Mouse (Mus musculus) CH12.LX (cell line): ENCODE data around the gene Bmp8a. TPM values are rescaled to one million over a fixed set of nuclear protein-coding genes. Genes with fewer than 3 reads are reported as not detected.
"Not testable (repeated sequence)": the region's sequence is repeated elsewhere in the genome, so short reads cannot be mapped to it uniquely, and the experiment has no call there.

Experiments
- DNase-seq: peaks from one replicate; pipeline ENCODE4 v3.0.0-alpha.2; 2013; ENCODE audit errors: extremely low read depth
- H3K27ac ChIP-seq: 2 replicates; pipeline ENCODE4 v1.5.1; 2012; ENCODE audit warnings: low read depth, mild to moderate bottlenecking, control low read depth, moderate library complexity; ENCODE audit not compliant: insufficient read depth
- H3K27me3 ChIP-seq: replicated peaks from 2 replicates; pipeline ENCODE3; 2012; ENCODE audit warnings: inconsistent platforms
- H3K36me3 ChIP-seq, 2 experiments: replicated peaks in 1 of 2; 2 replicates each; pipeline versions ENCODE3 to v1.6.1; 2012; ENCODE audit warnings: inconsistent platforms in 1 of 2, low read length in 1 of 2, mild to moderate bottlenecking in 1 of 2, mixed read lengths in 1 of 2, moderate library complexity in 1 of 2; ENCODE audit not compliant: control insufficient read depth in 1 of 2, insufficient read depth in 1 of 2
- H3K4me1 ChIP-seq, 2 experiments: 2 replicates each; pipeline ENCODE4 v1.6.1; 2012; ENCODE audit warnings: inconsistent platforms in 1 of 2, moderate library complexity in 1 of 2; ENCODE audit not compliant: insufficient read depth in 2 of 2, control insufficient read depth in 1 of 2
- H3K4me2 ChIP-seq: 2 replicates; pipeline ENCODE4 v1.6.1; 2012; ENCODE audit warnings: low read depth, mild to moderate bottlenecking, control low read depth; ENCODE audit not compliant: poor library complexity, insufficient read depth, severe bottlenecking
- H3K4me3 ChIP-seq, 3 experiments: fragments of 150-350 bp in 1 of 3; sonication (generic) in 1 of 3; replicated peaks in 1 of 3; 2 replicates each; pipeline versions ENCODE3 to v1.5.1; 2011 to 2012; ENCODE audit warnings: low read depth in 2 of 3, low read length in 2 of 3, mild to moderate bottlenecking in 2 of 3, moderate library complexity in 2 of 3, control low read depth in 1 of 3, improper control_type of control experiment in 1 of 3, inconsistent platforms in 1 of 3, mixed read lengths in 1 of 3; ENCODE audit not compliant: poor library complexity in 1 of 3
- H3K79me2 ChIP-seq: replicated peaks from 2 replicates; pipeline ENCODE4 v1.6.1; 2012; ENCODE audit warnings: mild to moderate bottlenecking, moderate library complexity; ENCODE audit not compliant: control insufficient read depth, poor library complexity, insufficient read depth, severe bottlenecking; ENCODE audit errors: extremely low read depth
- H3K9ac ChIP-seq: 2 replicates; pipeline ENCODE4 v1.6.1; 2012; ENCODE audit warnings: low read depth, mild to moderate bottlenecking, control low read depth, moderate library complexity; ENCODE audit not compliant: insufficient read depth
- H3K9me3 ChIP-seq: replicated peaks from 2 replicates; pipeline ENCODE3; 2012; ENCODE audit warnings: low read length, inconsistent platforms, mixed read lengths
- CTCF ChIP-seq, 2 experiments: IDR thresholded peaks in 1 of 2; conservative IDR thresholded peaks in 1 of 2; 2 replicates each; pipeline ENCODE4 v1.5.1; 2011 to 2012; ENCODE audit warnings: low read depth in 2 of 2, low read length in 2 of 2, improper control_type of control experiment in 1 of 2, inconsistent platforms in 1 of 2, mild to moderate bottlenecking in 1 of 2, moderate library complexity in 1 of 2
- ELF1 ChIP-seq: IDR thresholded peaks from 2 replicates; pipeline ENCODE4 v1.6.1; 2014; ENCODE audit warnings: low read depth, mild to moderate bottlenecking, inconsistent platforms, low read length, improper control_type of control experiment
- EP300 ChIP-seq: IDR thresholded peaks from 2 replicates; pipeline ENCODE4 v1.6.1; 2011; ENCODE audit warnings: low read length, improper control_type of control experiment
- ETS1 ChIP-seq: conservative IDR thresholded peaks from 2 replicates; pipeline ENCODE4 v1.6.1; 2012; ENCODE audit warnings: low read depth, mild to moderate bottlenecking, inconsistent platforms, low read length, improper control_type of control experiment, moderate library complexity
- GABPA ChIP-seq: IDR thresholded peaks from 2 replicates; pipeline ENCODE4 v1.6.1; 2012; ENCODE audit warnings: low read depth, low read length, improper control_type of control experiment, inconsistent platforms; ENCODE audit not compliant: insufficient replicate concordance
- MAX ChIP-seq: IDR thresholded peaks from 2 replicates; pipeline ENCODE4 v1.6.1; 2011; ENCODE audit warnings: low read length, improper control_type of control experiment
- MXI1 ChIP-seq: IDR thresholded peaks from 2 replicates; pipeline ENCODE4 v1.6.1; 2011; ENCODE audit warnings: mild to moderate bottlenecking, low read depth, low read length, improper control_type of control experiment
- NELFE ChIP-seq: IDR thresholded peaks from 2 replicates; pipeline ENCODE4 v1.6.1; 2011; ENCODE audit warnings: low read depth, low read length, improper control_type of control experiment
- POLR2AphosphoS2 ChIP-seq: IDR thresholded peaks from 2 replicates; pipeline ENCODE4 v1.6.1; 2011; ENCODE audit warnings: low read depth, low read length, improper control_type of control experiment
- RAD21 ChIP-seq: IDR thresholded peaks from 2 replicates; pipeline ENCODE4 v1.6.1; 2011; ENCODE audit warnings: low read depth, mild to moderate bottlenecking, low read length, improper control_type of control experiment, moderate library complexity
- SMC3 ChIP-seq: IDR thresholded peaks from 2 replicates; pipeline ENCODE4 v1.6.1; 2011; ENCODE audit warnings: low read depth, low read length, improper control_type of control experiment
- USF2 ChIP-seq: conservative IDR thresholded peaks from 2 replicates; pipeline ENCODE4 v1.6.1; 2011; ENCODE audit warnings: low read depth, low read length, improper control_type of control experiment
- dilution Hi-C: fragments of 300-500 bp; cut with MboI; formaldehyde crosslinking; loops from 2 replicates; pipeline ENCODE4 v1.14.3; 2020; ENCODE audit warnings: low sequenced_read_pairs; ENCODE audit not compliant: extremely low pct_unique_long_range_greater_than_20kb, extremely low pct_ligation_motif_present
- in situ Hi-C: fragments of 300-500 bp; cut with MboI; formaldehyde crosslinking; loops from 3 replicates; pipeline ENCODE4 v1.14.3; 2019; ENCODE audit warnings: low sequenced_read_pairs, low pct_ligation_motif_present, low pct_unique_long_range_greater_than_20kb, mixed read lengths
- polyA plus RNA-seq: library from polyadenylated mRNA; unstranded; fragments of >175 nt; gene quantifications from 2 replicates; pipeline ENCODE4 v1.2.1, GENCODE M21; 2012; ENCODE audit warnings: low read depth; ENCODE audit not compliant: insufficient read length
- total RNA-seq, 2 experiments: library from RNA; depleted of rRNA; stranded (reverse); fragments of 300-350 nt in 1 of 2; fragments of >200 nt in 1 of 2; gene quantifications; 2 replicates each; pipeline ENCODE4 v1.2.3; 2012 to 2014

The Bmp8a gene
- total and polyA plus RNA-seq, 3 experiments: 0.30 to 0.76 (median 0.68) TPM

GRCm38 (mm10) chr4:123334177-123334576, 8.9 kb downstream of the Bmp8a start:
- Histone ChIP-seq H3K27me3 (no peaks in the 10 kb centered on the region), H3K9ac (no peak overlapping the region), H3K9me3 (peaks cover 8% of the 10 kb centered on the region), H3K4me3 (no peak overlapping the region), H3K4me2 (no peak overlapping the region), H3K27ac (no peak overlapping the region), H3K79me2 (no peaks in the 10 kb centered on the region), H3K36me3 (peaks cover 0 to 2% of the 10 kb centered on the region in 2 experiments), H3K4me1 (peaks cover 3 to 15% of the 10 kb centered on the region in 2 experiments; a peak in 2 of 4 replicates)
- TF ChIP-seq POLR2AphosphoS2 (no peak), RAD21 (no peak), SMC3 (no peak), ELF1 (no peak), NELFE (no peak), ETS1 (no peak), USF2 (no peak)
- in situ Hi-C loops (no loop called here), dilution Hi-C loops (no loop called here)
- DNase-seq: no peak

- in situ Hi-C loops (no loop called here), dilution Hi-C loops (no loop called here)
- TF ChIP-seq MAX: no peak
- TF ChIP-seq MXI1: no peak
- TF ChIP-seq CTCF (conservative IDR thresholded peaks at IDR 0.05 in 1 of 2, IDR thresholded peaks at IDR 0.05 in 1 of 2; ENCODE audit: low read depth in 2 of 2, low read length in 2 of 2): peak in 1 of 2 experiments; percentile 12; a peak in 1 of 4 replicates
- no peak for TF ChIP-seq GABPA
- TF ChIP-seq EP300: no peak
These were observed 9.9 kb downstream of the Bmp8a start for GRCm38 (mm10) chr4:123333151-123333550.

GRCm38 (mm10) chr4:123331961-123332360, 11.1 kb downstream of the Bmp8a start:
- DNase-seq, H3K9me3 ChIP-seq, H3K4me2 ChIP-seq, H3K9ac ChIP-seq, H3K36me3 ChIP-seq, H3K27ac ChIP-seq, H3K27me3 ChIP-seq, H3K4me1 ChIP-seq, H3K4me3 ChIP-seq, in situ Hi-C loops, H3K79me2 ChIP-seq, dilution Hi-C loops: not testable (repeated sequence)

More at GRCm38 (mm10) chr4:123333151-123333550, 9.9 kb downstream of the Bmp8a start:
- Histone ChIP-seq H3K4me2 (no peak overlapping the region), H3K27me3 (no peaks in the 10 kb centered on the region), H3K79me2 (no peaks in the 10 kb centered on the region), H3K4me3 (no peak overlapping the region), H3K9me3 (peaks cover 8% of the 10 kb centered on the region), H3K27ac (no peak overlapping the region), H3K36me3 (peaks cover 0 to 2% of the 10 kb centered on the region in 2 experiments), H3K4me1 (peaks cover 0 to 15% of the 10 kb centered on the region in 2 experiments; a peak in 2 of 4 replicates), H3K9ac (no peak overlapping the region)
- DNase-seq: no peak
